Mouse (Mus musculus) lung, embryonic 16.5 days (tissue): Measurements from ENCODE around the gene Smyd1. TPM values are rescaled to one million over a fixed set of nuclear protein-coding genes. Genes with fewer than 3 reads are reported as not detected.

Experiments
- ATAC-seq: fragments of 200-750 bp; cut with Nextera tagmentation; 2 replicates; pipeline ENCODE4 v1.8.0; 2017; ENCODE audit warnings: low read depth, mild to moderate bottlenecking, moderate library complexity
- H3K27ac ChIP-seq: fragments of 300-500 bp; sonication (generic); 2 replicates; pipeline ENCODE4 v1.5.1; 2014; ENCODE audit warnings: mild to moderate bottlenecking, control low read depth, low read length
- H3K27me3 ChIP-seq: fragments of 300-500 bp; sonication (generic); 2 replicates; pipeline ENCODE4 v1.6.1; 2014; ENCODE audit warnings: low read depth, low read length, mixed read lengths; ENCODE audit not compliant: control insufficient read depth, insufficient read depth
- H3K36me3 ChIP-seq: fragments of 300-500 bp; sonication (generic); 2 replicates; pipeline ENCODE4 v1.6.1; 2014; ENCODE audit warnings: low read length; ENCODE audit not compliant: control insufficient read depth, insufficient read depth
- H3K4me1 ChIP-seq: fragments of 300-500 bp; sonication (generic); replicated peaks from 2 replicates; pipeline ENCODE4 v1.6.1; 2014; ENCODE audit warnings: low read length, mixed read lengths; ENCODE audit not compliant: control insufficient read depth, insufficient read depth
- H3K4me2 ChIP-seq: fragments of 300-500 bp; sonication (generic); 2 replicates; pipeline ENCODE4 v1.6.1; 2014; ENCODE audit warnings: low read depth, low read length, control low read depth
- H3K4me3 ChIP-seq: fragments of 300-500 bp; sonication (generic); 2 replicates; pipeline ENCODE4 v1.5.1; 2014; ENCODE audit warnings: mild to moderate bottlenecking, low read length, control low read depth
- H3K9ac ChIP-seq: fragments of 300-500 bp; sonication (generic); 2 replicates; pipeline ENCODE4 v1.6.1; 2014; ENCODE audit warnings: low read length, control low read depth
- H3K9me3 ChIP-seq: fragments of 300-500 bp; sonication (generic); 2 replicates; pipeline ENCODE4 v1.6.1; 2016; ENCODE audit warnings: low read length; ENCODE audit not compliant: control insufficient read depth
- WGBS: fragments of 180-500 bp; shearing (Covaris S2); extraction: QIAGEN DNeasy Blood & Tissue Kit; methylation state at CpG from one replicate; pipeline ENCODE4 v1.1.7; 2014; 5-methylcytosine and 5-hydroxymethylcytosine counted together
- polyA plus RNA-seq: library from polyadenylated mRNA; unstranded; fragments of >200 nt; fragmentation: Nextera tagmentation; extraction: Ambion mirVana; gene quantifications from 2 replicates; pipeline ENCODE4 v1.2.1, GENCODE M21; 2015

Gene Smyd1
- polyA plus RNA-seq, 1 experiment from 2014 or later: 4.2 TPM

DNA sequence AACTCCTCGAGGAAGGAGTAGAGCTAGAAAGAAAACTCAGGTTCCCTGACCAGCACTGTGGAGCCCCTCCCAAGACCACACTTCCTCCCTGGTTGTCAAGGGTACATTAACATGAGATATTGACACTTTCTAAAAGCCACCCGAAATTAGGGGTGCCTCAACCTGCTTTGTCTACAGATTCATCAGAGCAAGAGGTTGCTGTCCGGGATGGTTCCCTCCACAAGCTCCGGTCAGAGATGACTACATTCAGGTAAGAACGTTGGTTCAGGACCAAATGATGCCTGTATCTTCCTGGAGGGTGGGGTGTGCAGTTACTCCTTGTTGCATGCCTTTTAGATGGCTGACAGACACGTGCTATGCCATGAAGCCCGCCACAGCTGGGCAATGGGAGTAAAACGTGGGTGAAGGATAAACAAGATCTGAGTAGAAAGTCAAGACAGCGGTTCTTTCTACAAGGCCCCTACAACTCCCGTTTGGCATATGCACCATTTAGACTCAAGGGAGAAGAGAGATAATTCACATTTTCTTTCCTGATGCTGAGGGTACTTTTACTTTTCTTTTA is 30.9 kb upstream of the Smyd1 start:
- H3K27ac ChIP-seq: no peak overlapping the region
- no peak for ATAC-seq
- H3K27me3 ChIP-seq: no peaks in the 10 kb centered on the region
- no peak overlapping the region for H3K4me3 ChIP-seq
- H3K36me3 ChIP-seq: no peaks in the 10 kb centered on the region
- H3K4me1 ChIP-seq: no peaks in the 10 kb centered on the region
- H3K9me3 ChIP-seq: no peaks in the 10 kb centered on the region
- WGBS: 76% methylated on average over 10 of the region's 10 CpGs
- no peak overlapping the region for H3K9ac ChIP-seq
- H3K4me2 ChIP-seq: no peak overlapping the region

DNA sequence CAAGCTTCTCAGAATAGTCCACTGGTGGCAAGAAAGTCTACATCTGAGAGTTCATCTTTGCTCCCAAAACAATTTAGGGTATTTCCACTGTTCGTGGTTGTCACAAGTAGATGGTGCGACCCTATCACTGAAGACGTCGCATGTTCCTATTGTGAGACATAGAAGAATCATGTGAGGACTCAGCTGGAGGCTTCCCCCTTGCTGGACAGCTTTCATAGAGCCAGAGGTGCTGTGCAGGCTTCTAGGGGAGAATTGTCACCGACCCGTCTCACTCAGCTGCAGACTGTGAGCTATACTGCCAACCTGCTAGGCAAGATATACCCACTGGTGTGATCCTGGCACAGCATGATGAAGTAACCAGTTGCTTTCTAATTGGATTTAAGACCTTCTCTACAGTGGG is 30.2 kb upstream of the Smyd1 start:
- Histone ChIP-seq H3K4me3 (no peak overlapping the region), H3K9ac (no peak overlapping the region), H3K27ac (no peak overlapping the region), H3K4me1 (no peaks in the 10 kb centered on the region), H3K9me3 (no peaks in the 10 kb centered on the region), H3K36me3 (no peaks in the 10 kb centered on the region), H3K27me3 (no peaks in the 10 kb centered on the region), H3K4me2 (no peak overlapping the region)
- WGBS: 89% methylated on average over 6 of the region's 6 CpGs
- no peak for ATAC-seq

DNA sequence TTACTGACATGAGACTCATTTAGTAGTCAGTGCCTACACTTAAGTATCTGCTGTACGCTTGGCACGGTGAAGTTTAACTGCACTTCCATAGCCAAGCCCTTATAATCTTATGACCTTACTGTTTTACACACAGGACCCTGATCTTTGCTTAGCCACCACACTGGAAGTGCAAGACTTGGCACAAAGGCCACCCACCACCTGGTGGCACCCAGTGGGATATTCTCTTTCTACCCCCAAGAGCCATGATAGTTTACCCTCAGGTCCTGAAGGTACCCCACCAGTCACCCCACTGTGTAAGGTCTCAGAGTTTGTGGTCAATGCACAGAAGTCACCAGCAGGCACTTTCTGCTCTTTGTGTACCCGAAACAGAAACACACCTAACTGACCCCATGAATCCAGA is 29.2 kb upstream of the Smyd1 start:
- H3K27me3 ChIP-seq: no peaks in the 10 kb centered on the region
- no peaks in the 10 kb centered on the region for H3K4me1 ChIP-seq
- no peak overlapping the region for H3K4me3 ChIP-seq
- WGBS: 92% methylated on average over 3 of the region's 3 CpGs
- no peaks in the 10 kb centered on the region for H3K36me3 ChIP-seq
- no peak overlapping the region for H3K9ac ChIP-seq
- no peaks in the 10 kb centered on the region for H3K9me3 ChIP-seq
- no peak overlapping the region for H3K4me2 ChIP-seq
- ATAC-seq: no peak
- no peak overlapping the region for H3K27ac ChIP-seq

DNA sequence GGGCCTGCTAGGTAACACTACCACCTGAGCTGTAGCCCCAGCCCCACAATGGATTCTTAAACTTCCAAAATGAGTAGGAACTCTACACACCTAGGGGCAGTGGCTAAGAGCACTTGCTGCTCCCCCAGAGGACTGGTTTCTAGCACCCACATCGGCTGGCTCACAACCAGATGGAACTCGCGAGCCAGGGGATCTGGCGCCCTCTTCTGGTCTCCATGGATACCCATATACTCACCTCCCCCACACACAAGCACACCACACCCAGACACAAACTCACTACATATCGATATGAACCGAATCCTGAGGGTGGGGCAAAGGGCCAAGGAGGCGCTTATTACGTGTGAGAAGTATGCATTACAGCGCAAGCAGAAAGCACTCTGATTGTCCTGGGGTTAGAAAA is 26.0 kb upstream of the Smyd1 start:
- H3K4me3 ChIP-seq: no peak overlapping the region
- no peak overlapping the region for H3K9ac ChIP-seq
- no peak overlapping the region for H3K4me2 ChIP-seq
- no peaks in the 10 kb centered on the region for H3K36me3 ChIP-seq
- H3K27ac ChIP-seq: no peak overlapping the region
- 92% methylated on average over 9 of the region's 9 CpGs for WGBS
- H3K9me3 ChIP-seq: no peaks in the 10 kb centered on the region
- ATAC-seq: no peak
- no peaks in the 10 kb centered on the region for H3K4me1 ChIP-seq
- no peaks in the 10 kb centered on the region for H3K27me3 ChIP-seq

DNA sequence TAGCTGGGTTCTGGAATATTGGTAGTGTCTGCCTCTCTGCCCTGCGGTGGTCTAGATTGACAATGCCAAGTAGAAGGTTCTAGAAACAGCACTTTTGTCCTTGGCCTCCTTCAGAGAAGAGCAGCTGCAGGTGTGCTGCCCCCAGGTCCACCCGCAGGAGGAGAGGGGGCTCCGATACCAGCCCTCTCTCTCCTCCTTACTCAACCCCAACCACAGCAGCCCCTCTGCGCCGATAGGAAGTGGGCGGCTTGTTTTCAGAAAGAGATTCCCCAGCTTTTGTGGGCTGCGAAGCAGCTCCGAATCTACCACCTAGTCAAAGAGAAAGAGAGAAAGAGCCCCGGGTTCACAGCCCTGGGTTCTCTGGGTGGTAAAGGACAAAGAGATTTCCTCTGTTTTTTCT is 19.1 kb upstream of the Smyd1 start:
- Histone ChIP-seq H3K4me2 (no peak overlapping the region), H3K27me3 (no peaks in the 10 kb centered on the region), H3K9me3 (no peaks in the 10 kb centered on the region), H3K27ac (no peak overlapping the region), H3K4me1 (no peaks in the 10 kb centered on the region), H3K9ac (no peak overlapping the region), H3K36me3 (no peaks in the 10 kb centered on the region), H3K4me3 (no peak overlapping the region)
- WGBS: 89% methylated on average over 9 of the region's 9 CpGs
- no peak for ATAC-seq

DNA sequence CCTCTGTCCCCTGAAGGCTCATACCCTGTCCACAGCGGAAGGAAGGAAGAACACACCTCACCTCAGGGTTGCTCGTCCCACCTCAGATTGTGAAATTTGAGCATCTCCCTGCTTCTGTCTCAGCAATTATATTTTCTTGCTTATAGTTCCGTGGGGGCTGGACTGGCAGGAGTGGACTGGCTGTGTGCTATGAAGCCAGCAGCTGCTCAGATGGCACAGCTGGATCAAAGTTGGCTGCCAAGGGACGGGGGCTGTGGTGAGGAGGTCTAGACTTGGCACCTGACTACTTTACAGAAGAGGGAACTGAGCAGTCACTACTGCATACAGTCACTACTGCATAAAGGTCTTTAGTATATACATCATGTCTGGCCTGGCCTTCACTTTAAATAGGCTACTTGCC is 17.3 kb upstream of the Smyd1 start:
- H3K4me3 ChIP-seq: no peak overlapping the region

DNA sequence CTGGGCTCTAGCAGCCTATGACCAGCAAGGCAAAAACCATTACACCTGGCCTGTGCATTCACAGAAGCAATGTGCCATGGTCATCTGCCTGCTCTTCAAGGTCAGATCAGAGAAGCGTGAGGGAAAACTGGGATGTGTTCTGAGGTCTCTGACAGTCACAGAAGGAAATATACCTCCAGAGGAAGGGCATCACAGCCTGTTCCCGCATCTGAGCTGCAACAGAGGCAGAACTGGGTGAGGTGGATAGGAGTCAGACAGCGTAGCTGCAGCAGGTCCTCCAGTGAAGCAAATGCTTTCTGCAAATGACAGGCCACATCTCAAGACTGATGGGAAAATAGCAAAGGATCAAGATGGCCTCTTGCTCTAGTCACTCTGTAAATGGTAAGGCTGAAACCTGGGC is 16.9 kb upstream of the Smyd1 start:
- Histone ChIP-seq H3K4me1 (no peaks in the 10 kb centered on the region), H3K4me2 (no peak overlapping the region), H3K4me3 (no peak overlapping the region), H3K36me3 (no peaks in the 10 kb centered on the region), H3K9me3 (no peaks in the 10 kb centered on the region), H3K9ac (no peak overlapping the region), H3K27me3 (no peaks in the 10 kb centered on the region), H3K27ac (no peak overlapping the region)
- 75% methylated on average over 3 of the region's 3 CpGs for WGBS
- ATAC-seq: no peak

More for the DNA sequence above, 17.3 kb upstream of the Smyd1 start:
- Histone ChIP-seq H3K9ac (no peak overlapping the region), H3K4me1 (no peaks in the 10 kb centered on the region), H3K27me3 (no peaks in the 10 kb centered on the region), H3K4me2 (no peak overlapping the region), H3K27ac (no peak overlapping the region), H3K36me3 (no peaks in the 10 kb centered on the region), H3K9me3 (no peaks in the 10 kb centered on the region)
- 71% methylated on average over 4 of the region's 4 CpGs for WGBS
- ATAC-seq: no peak

DNA sequence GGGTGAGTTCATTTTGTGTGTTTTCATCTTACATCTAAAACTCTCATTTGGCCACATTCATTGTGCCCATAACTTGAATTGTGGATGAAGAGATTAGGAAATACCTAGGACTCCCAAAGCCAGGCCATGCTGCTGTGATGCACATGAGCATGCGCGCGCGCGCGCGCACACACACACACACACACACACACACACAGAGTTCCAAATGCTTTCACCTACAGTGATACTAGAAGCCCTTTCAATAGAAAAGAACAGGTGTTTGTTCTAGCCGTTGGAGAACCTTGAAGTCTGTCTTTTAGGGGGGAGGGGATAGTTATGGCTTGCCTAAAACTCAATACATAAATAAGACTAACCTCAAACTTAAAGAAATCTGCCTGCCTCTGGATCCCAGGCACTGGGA is 15.6 kb upstream of the Smyd1 start:
- WGBS: 93% methylated on average over 8 of the region's 8 CpGs
- no peaks in the 10 kb centered on the region for H3K4me1 ChIP-seq
- no peaks in the 10 kb centered on the region for H3K9me3 ChIP-seq
- no peak overlapping the region for H3K27ac ChIP-seq
- no peak for ATAC-seq
- H3K9ac ChIP-seq: no peak overlapping the region
- no peaks in the 10 kb centered on the region for H3K36me3 ChIP-seq
- no peak overlapping the region for H3K4me3 ChIP-seq
- H3K27me3 ChIP-seq: no peaks in the 10 kb centered on the region
- no peak overlapping the region for H3K4me2 ChIP-seq

DNA sequence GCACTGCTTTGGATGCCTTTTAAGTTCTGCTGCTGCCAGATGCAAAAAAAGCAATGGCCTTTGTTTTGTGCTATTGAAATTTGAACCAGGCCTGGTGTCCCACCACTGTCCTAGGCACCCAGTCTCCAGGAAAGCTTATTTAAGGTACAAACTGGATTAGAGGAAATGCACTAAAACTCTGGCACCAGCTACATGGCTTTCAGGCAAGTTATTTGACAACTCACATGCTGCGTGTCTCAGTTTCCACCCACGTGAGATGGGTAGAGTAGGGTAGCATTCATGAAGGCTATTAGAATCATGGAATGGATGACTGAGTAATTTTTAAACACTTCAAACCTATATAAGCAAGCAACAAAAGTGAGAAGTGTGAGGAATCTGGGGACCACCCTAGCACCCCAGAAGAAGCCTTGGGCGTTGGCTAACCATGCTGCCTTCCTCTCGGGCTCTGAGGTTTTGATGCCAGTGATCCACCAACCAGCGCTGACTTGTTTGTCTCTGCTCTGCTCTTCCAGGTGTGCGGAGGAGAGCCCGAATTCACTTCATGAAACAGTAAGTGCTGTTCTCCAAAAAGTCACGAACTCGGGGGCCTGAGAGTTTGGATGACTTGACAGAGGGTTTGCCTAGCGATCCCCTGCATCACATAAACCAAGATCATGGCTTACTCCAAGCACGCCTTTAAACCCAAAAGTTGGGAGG is 11.7 kb upstream of the Smyd1 start:
- Histone ChIP-seq H3K4me2 (no peak overlapping the region), H3K27me3 (no peaks in the 10 kb centered on the region), H3K4me1 (no peaks in the 10 kb centered on the region), H3K9me3 (no peaks in the 10 kb centered on the region), H3K9ac (no peak overlapping the region), H3K27ac (no peak overlapping the region), H3K4me3 (no peak overlapping the region), H3K36me3 (no peaks in the 10 kb centered on the region)
- 83% methylated on average over 11 of the region's 11 CpGs for WGBS
- ATAC-seq: no peak
